Mouse (Mus musculus) limb, embryonic 13.5 days (tissue): ENCODE results near the gene Notch3. TPM values are rescaled to one million over a fixed set of nuclear protein-coding genes. Genes with fewer than 3 reads are reported as not detected.
A peak's percentile ranks its signal among the peaks of the same experiment; 100 is the strongest.
"Not testable (repeated sequence)": the region's sequence is repeated elsewhere in the genome, so short reads cannot be mapped to it uniquely, and the experiment has no call there.

Experiments used
- ATAC-seq: fragments of 200-750 bp; cut with Nextera tagmentation; 2 replicates; pipeline ENCODE4 v1.8.0; 2017; ENCODE audit warnings: low read depth, moderate number of reproducible peaks, moderate TSS enrichment; ENCODE audit not compliant: low FRiP score
- H3K27ac ChIP-seq: fragments of 300-500 bp; sonication (generic); 2 replicates; pipeline ENCODE4 v1.5.1; 2015; ENCODE audit warnings: inconsistent platforms, mild to moderate bottlenecking, moderate library complexity
- H3K27me3 ChIP-seq: fragments of 300-500 bp; sonication (generic); 2 replicates; pipeline ENCODE4 v1.6.1; 2015; ENCODE audit warnings: mild to moderate bottlenecking, inconsistent platforms
- H3K36me3 ChIP-seq: fragments of 300-500 bp; sonication (generic); 2 replicates; pipeline ENCODE4 v1.6.1; 2015; ENCODE audit warnings: inconsistent platforms, mild to moderate bottlenecking, moderate library complexity
- H3K4me1 ChIP-seq: fragments of 300-500 bp; sonication (generic); 2 replicates; pipeline ENCODE4 v1.6.1; 2015; ENCODE audit warnings: inconsistent platforms
- H3K4me2 ChIP-seq: fragments of 300-500 bp; sonication (generic); replicated peaks from 2 replicates; pipeline ENCODE4 v1.6.1; 2015; ENCODE audit warnings: inconsistent platforms, mild to moderate bottlenecking, moderate library complexity
- H3K4me3 ChIP-seq: fragments of 300-500 bp; sonication (generic); 2 replicates; pipeline ENCODE4 v1.5.1; 2015; ENCODE audit warnings: moderate library complexity, mild to moderate bottlenecking, inconsistent platforms
- H3K9ac ChIP-seq: fragments of 300-500 bp; sonication (generic); 2 replicates; pipeline ENCODE4 v1.6.1; 2015; ENCODE audit warnings: mild to moderate bottlenecking, inconsistent platforms
- H3K9me3 ChIP-seq: fragments of 300-500 bp; sonication (generic); 2 replicates; pipeline ENCODE4 v1.6.1; 2016; ENCODE audit warnings: inconsistent platforms
- WGBS: fragments of 180-500 bp; shearing (Covaris S2); methylation state at CpG from one replicate; pipeline ENCODE4 v1.1.7; 2015; 5-methylcytosine and 5-hydroxymethylcytosine counted together
- polyA plus RNA-seq: library from polyadenylated mRNA; unstranded; fragments of >200 nt; fragmentation: Nextera tagmentation; extraction: Ambion mirVana; gene quantifications from 2 replicates; pipeline ENCODE4 v1.2.1, GENCODE M21; 2015

Notch3 gene
- polyA plus RNA-seq, 1 experiment from 2014 or later: 16.9 TPM

GRCm38 (mm10) chr17:32099943-32100586 is 66.6 kb downstream of the Notch3 start:
- H3K9me3 ChIP-seq: no peaks in the 10 kb centered on the region
- peaks cover 10% of the 10 kb centered on the region; the same call in 1 of the 2 replicates for H3K4me1 ChIP-seq
- peak overlapping the region; percentile 72 for H3K9ac ChIP-seq
- peak overlapping the region; percentile 50 for H3K4me3 ChIP-seq
- H3K4me2 ChIP-seq: peak overlapping the region; percentile 95
- WGBS: 3% methylated on average over 44 of the region's 44 CpGs
- no peak overlapping the region for H3K27ac ChIP-seq
- peaks cover 33% of the 10 kb centered on the region for H3K27me3 ChIP-seq
- H3K36me3 ChIP-seq: no peaks in the 10 kb centered on the region
- ATAC-seq: peak; percentile 81

DNA sequence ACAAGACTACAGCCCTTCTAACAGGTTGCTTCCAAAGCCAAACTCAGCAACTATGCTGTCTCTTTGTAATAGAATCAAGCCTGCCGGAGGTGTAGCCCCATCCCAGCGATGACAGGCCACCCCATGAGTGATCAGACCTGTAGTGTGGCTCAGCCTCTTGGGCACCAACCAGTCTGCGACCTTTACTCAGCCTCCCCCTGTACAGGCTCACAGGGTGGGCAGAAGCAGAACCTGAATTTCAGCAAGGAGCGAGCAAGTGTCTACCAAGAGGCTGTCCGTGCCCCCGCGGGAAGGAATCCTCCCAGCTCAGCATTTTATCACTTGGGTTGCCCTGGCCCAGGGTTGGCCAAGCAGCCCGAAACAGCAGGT is 67.1 kb downstream of the Notch3 start:
- Histone ChIP-seq H3K4me3 (peak overlapping the region; percentile 50), H3K27ac (no peak overlapping the region), H3K9me3 (no peaks in the 10 kb centered on the region), H3K27me3 (peaks cover 33% of the 10 kb centered on the region), H3K4me2 (peak overlapping the region; percentile 95), H3K36me3 (no peaks in the 10 kb centered on the region), H3K9ac (peak overlapping the region; percentile 72), H3K4me1 (peaks cover 10% of the 10 kb centered on the region; the same call in 1 of the 2 replicates)
- ATAC-seq: peak; percentile 28; the same call in 1 of the 2 replicates
- WGBS: 24% methylated on average over 8 of the region's 8 CpGs

GRCm38 (mm10) chr17:32098905-32099304 is 67.7 kb downstream of the Notch3 start:
- not testable (repeated sequence) for ATAC-seq, H3K4me3 ChIP-seq, H3K27ac ChIP-seq, H3K9ac ChIP-seq, H3K9me3 ChIP-seq, H3K4me2 ChIP-seq, H3K36me3 ChIP-seq
- WGBS: 80% methylated on average over 6 of the region's 6 CpGs
- H3K4me1 ChIP-seq: peaks cover 10% of the 10 kb centered on the region; the same call in 1 of the 2 replicates
- peaks cover 31% of the 10 kb centered on the region for H3K27me3 ChIP-seq

- Histone ChIP-seq H3K4me2 (no peak overlapping the region), H3K9ac (no peak overlapping the region), H3K27me3 (peaks cover 31% of the 10 kb centered on the region), H3K4me1 (peaks cover 10% of the 10 kb centered on the region; the same call in 1 of the 2 replicates), H3K36me3 (no peaks in the 10 kb centered on the region), H3K27ac (no peak overlapping the region), H3K4me3 (no peak overlapping the region), H3K9me3 (peaks cover 8% of the 10 kb centered on the region)
- ATAC-seq: no peak
- 82% methylated on average over 1 of the region's 1 CpGs for WGBS
These were observed 69.0 kb downstream of the Notch3 start for GRCm38 (mm10) chr17:32097676-32098075.

GRCm38 (mm10) chr17:32092895-32093294 is 73.8 kb downstream of the Notch3 start:
- H3K27me3 ChIP-seq: no peaks in the 10 kb centered on the region
- H3K4me2 ChIP-seq: no peak overlapping the region
- no peak overlapping the region for H3K9ac ChIP-seq
- no peak overlapping the region for H3K27ac ChIP-seq
- H3K4me1 ChIP-seq: peaks cover 17% of the 10 kb centered on the region
- peaks cover 8% of the 10 kb centered on the region for H3K9me3 ChIP-seq
- 84% methylated on average over 5 of the region's 5 CpGs for WGBS
- no peak overlapping the region for H3K4me3 ChIP-seq
- no peak for ATAC-seq
- H3K36me3 ChIP-seq: no peaks in the 10 kb centered on the region

- 88% methylated on average over 1 of the region's 1 CpGs for WGBS
- H3K4me2 ChIP-seq: no peak overlapping the region
- no peaks in the 10 kb centered on the region for H3K36me3 ChIP-seq
- no peak overlapping the region for H3K4me3 ChIP-seq
- H3K27me3 ChIP-seq: no peaks in the 10 kb centered on the region
- peaks cover 17% of the 10 kb centered on the region for H3K4me1 ChIP-seq
- no peak overlapping the region for H3K9ac ChIP-seq
- peaks cover 8% of the 10 kb centered on the region for H3K9me3 ChIP-seq
- no peak for ATAC-seq
- H3K27ac ChIP-seq: no peak overlapping the region
These were observed 74.4 kb downstream of the Notch3 start for GRCm38 (mm10) chr17:32092241-32092619.

- H3K27me3 ChIP-seq, H3K9me3 ChIP-seq, H3K9ac ChIP-seq, H3K36me3 ChIP-seq: not testable (repeated sequence)
- Histone ChIP-seq H3K27ac (peak overlapping the region; percentile 75), H3K4me2 (peak overlapping the region; percentile 61), H3K4me1 (peaks cover 17% of the 10 kb centered on the region), H3K4me3 (peak overlapping the region; percentile 28)
- WGBS: 3% methylated on average over 16 of the region's 16 CpGs
- ATAC-seq: peak; percentile 90
These were observed 75.0 kb downstream of the Notch3 start for GRCm38 (mm10) chr17:32091364-32092240.

DNA sequence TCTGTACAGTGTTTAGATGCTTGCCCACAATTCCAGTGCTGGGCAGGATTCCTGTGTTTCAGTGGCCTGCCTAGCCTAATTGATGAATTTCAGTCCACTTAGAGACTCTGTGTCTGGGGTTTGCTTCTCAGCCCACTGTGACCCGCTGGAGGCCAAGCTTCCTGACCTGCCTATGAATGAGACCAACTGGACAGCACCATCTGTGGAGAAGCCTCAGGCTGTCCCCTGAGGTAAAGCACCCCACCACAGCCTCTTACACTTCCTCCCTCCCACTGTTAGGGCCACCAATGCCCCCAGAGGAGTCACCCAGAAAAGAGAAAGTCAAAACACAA is 75.7 kb downstream of the Notch3 start:
- peaks cover 17% of the 10 kb centered on the region for H3K4me1 ChIP-seq
- ATAC-seq: 0 out of 2 replicates have a peak, but pooled peaks have one; percentile 5
- H3K4me3 ChIP-seq: peak overlapping the region; percentile 28
- H3K27ac ChIP-seq: peak overlapping the region; percentile 75
- H3K27me3 ChIP-seq: no peaks in the 10 kb centered on the region
- H3K4me2 ChIP-seq: peak overlapping the region; percentile 61
- H3K36me3 ChIP-seq: no peaks in the 10 kb centered on the region
- H3K9me3 ChIP-seq: peaks cover 8% of the 10 kb centered on the region
- WGBS: 24% methylated on average over 1 of the region's 1 CpGs
- H3K9ac ChIP-seq: no peak overlapping the region

DNA sequence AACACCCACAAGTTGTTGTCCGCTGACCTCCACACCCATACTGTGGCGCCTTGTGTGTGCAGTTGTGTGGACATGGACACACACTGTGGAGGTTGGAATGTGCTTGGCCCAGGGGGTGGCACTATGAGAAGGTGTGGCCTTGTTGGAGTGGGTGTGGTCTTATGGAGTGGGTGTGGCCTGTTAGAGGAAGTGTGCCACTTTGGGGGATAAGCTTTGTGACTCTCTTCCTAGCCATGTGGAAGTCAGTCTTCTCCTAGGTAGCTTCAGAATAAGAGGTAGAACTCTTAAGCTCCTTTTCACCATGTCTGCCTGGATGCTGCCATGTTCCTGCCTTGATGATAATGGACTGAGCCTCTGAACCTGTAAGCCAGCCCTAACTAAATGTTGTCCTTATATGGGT is 79.6 kb downstream of the Notch3 start:
- no peak for ATAC-seq
- Histone ChIP-seq H3K4me1 (peaks cover 16% of the 10 kb centered on the region), H3K27me3 (no peaks in the 10 kb centered on the region), H3K4me2 (no peak overlapping the region), H3K27ac (no peak overlapping the region), H3K4me3 (no peak overlapping the region), H3K9me3 (no peaks in the 10 kb centered on the region), H3K9ac (no peak overlapping the region), H3K36me3 (no peaks in the 10 kb centered on the region)
- WGBS: 94% methylated on average over 2 of the region's 2 CpGs

GRCm38 (mm10) chr17:32083351-32083750 is 83.3 kb downstream of the Notch3 start:
- Histone ChIP-seq H3K27ac (no peak overlapping the region), H3K4me3 (no peak overlapping the region), H3K9ac (no peak overlapping the region), H3K4me2 (no peak overlapping the region), H3K27me3 (no peaks in the 10 kb centered on the region), H3K9me3 (0 out of 2 replicates have a peak, but pooled peaks cover 5% of the 10 kb centered on the region), H3K36me3 (no peaks in the 10 kb centered on the region), H3K4me1 (no peaks in the 10 kb centered on the region)
- no peak for ATAC-seq
- WGBS: 90% methylated on average over 2 of the region's 2 CpGs

DNA sequence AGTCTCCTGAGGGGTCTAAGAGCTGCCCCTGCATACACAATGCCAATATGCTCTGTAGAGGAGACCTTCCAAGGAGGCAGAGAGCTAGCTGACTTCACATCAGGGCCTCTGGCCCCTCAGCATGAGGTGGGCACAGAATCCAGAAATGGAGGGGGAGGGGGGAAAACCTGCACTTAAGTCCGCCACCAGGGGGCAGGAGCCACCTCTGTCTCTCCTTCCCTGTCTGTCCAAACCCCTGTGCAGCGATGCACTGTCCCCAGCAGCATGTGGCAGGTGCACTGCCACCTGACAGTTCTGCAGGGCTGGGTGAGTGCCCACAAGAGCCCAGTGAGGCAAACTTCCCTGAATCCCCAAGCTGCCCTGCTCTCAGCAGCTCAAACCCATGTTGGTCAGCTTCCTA is 91.5 kb downstream of the Notch3 start:
- H3K4me3 ChIP-seq: no peak overlapping the region
- H3K4me1 ChIP-seq: no peaks in the 10 kb centered on the region
- WGBS: 4% methylated on average over 2 of the region's 2 CpGs
- no peak overlapping the region for H3K9ac ChIP-seq
- no peaks in the 10 kb centered on the region for H3K27me3 ChIP-seq
- H3K36me3 ChIP-seq: no peaks in the 10 kb centered on the region
- H3K27ac ChIP-seq: no peak overlapping the region
- no peak for ATAC-seq
- H3K4me2 ChIP-seq: no peak overlapping the region
- peaks cover under 1% of the 10 kb centered on the region; the same call in 1 of the 2 replicates for H3K9me3 ChIP-seq

DNA sequence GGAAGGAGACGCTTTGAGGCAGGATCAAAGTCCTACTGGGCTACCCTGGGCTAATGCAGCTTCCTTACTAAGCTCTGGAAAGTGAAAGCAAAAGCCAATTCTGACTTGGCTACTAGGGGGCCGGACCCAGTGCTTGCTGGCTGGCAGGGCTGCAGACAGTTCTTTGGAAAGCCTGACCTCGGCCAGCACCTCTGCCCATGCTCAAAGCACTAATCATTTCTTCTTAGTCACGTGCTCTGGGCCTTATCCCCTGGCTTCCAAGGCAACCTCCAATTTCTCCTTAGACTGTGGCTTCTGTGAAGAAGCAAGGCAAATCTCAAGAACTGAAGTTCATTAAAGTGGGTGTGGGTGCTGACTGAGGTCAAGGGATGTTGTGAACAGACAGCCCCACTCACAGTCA is 92.0 kb downstream of the Notch3 start:
- H3K36me3 ChIP-seq: no peaks in the 10 kb centered on the region
- no peaks in the 10 kb centered on the region for H3K4me1 ChIP-seq
- no peak overlapping the region for H3K27ac ChIP-seq
- H3K9me3 ChIP-seq: peaks cover 6% of the 10 kb centered on the region
- no peak overlapping the region for H3K9ac ChIP-seq
- no peaks in the 10 kb centered on the region for H3K27me3 ChIP-seq
- no peak overlapping the region for H3K4me2 ChIP-seq
- H3K4me3 ChIP-seq: no peak overlapping the region
- 56% methylated on average over 4 of the region's 4 CpGs for whole genome bisulfite sequencing
- ATAC-seq: no peak
